Mouse (Mus musculus): ENCODE measurements around the gene Marc2.

Marc2 gene

DNA sequence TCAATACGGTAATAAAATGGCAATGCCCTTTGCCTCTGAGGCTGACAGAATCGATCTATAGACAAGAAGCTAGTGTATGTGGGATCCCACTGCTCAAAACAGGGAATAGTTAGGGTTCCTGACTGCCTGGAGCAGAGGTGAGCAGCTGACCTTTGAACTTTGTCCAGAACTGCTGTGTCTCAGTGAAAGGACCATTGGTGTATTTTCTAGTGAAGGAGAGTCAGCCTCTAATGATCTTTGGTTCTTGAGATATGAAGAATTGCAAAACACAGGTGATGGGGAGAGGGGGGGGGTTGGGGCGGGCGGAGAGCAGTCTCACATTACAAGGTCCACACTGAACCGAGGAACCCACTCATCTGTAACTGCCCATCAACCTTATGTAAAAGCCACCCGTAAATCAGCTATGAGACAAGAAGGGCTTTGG is 36.7 kb downstream of the Marc2 start:
- CTCF ChIA-PET: no interaction called here

DNA sequence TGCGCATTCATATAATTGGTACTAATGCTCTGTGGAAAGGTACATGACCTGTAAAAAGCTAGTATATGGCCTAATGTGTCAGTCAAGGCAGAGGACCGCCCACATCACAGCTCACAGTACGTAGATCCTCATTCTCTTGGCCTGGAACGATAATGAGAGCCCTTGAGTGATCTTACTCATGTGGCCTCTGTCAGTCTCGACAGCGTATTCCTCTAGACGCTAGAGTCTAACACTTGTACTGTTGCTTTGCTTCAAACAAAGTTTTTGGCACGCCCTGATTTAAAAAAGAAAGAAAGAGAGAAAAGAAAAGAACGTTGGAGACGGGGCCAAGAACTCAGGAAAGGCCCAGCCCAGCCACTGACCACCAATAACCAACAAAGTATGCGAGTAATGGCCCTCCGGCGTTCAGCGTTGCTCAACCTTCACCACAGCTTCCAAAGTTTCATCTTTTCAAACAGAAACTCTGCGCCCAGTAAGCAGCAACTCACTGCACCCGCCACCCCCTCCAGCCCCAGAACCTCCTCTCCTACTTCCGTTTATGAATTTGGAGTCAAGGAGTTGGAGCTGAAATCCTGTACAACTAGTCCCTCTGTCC is 37.7 kb downstream of the Marc2 start:
- CTCF ChIA-PET: no interaction called here

- CTCF ChIA-PET: no interaction called here
These were observed 38.4 kb downstream of the Marc2 start for GRCm38 (mm10) chr1:184807627-184808417.

GRCm38 (mm10) chr1:184807123-184807522 is 39.1 kb downstream of the Marc2 start:
- CTCF ChIA-PET: no interaction called here

GRCm38 (mm10) chr1:184805749-184806148 is 40.5 kb downstream of the Marc2 start:
- CTCF ChIA-PET: no interaction called here

DNA sequence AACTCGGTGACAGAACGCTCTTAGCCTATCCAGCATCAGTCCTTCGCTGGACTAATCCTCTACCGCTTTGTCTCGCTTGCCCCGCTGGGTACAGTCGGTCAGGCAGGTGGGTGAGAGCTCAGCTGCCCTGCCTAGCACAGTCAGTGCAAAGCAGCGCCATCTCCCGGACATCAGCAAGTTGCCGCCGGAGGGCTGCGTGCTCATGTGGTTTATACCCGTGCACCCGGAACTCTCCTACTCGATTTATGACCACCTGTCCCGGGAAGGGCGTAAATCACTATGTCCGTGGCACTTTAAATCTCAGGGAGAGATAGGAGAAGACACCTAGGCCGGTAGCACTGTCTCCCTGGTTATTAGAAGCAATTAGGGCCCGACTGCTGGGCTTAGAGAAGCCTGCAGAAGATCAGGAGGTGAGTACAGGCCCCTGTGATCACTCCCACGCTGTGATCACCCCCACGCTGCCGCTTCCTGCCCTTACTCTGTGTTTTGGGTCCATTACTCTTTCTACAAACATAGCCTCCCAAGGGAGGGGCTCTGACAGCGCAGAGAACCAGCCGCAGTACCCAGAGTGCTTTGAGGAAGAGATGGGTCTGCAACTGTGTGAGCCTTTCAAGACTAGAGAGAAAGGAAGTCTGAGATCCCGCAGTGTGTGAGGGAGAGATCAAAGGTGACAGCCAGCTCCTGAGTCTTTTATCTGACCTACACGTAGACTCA is 52.9 kb downstream of the Marc2 start:
- CTCF ChIA-PET: interaction anchor here (0.6 to 0.7 kb wide), 2 partner anchors 1114 to 1809 kb away, joined by 3 read pairs; no protein-coding TSS in a partner anchor

- CTCF ChIA-PET: interaction anchor here (1.2 kb wide), 1 partner anchor 25 kb away, joined by 3 read pairs; no protein-coding TSS in a partner anchor
These were observed 55.1 kb downstream of the Marc2 start for GRCm38 (mm10) chr1:184791109-184791508.

DNA sequence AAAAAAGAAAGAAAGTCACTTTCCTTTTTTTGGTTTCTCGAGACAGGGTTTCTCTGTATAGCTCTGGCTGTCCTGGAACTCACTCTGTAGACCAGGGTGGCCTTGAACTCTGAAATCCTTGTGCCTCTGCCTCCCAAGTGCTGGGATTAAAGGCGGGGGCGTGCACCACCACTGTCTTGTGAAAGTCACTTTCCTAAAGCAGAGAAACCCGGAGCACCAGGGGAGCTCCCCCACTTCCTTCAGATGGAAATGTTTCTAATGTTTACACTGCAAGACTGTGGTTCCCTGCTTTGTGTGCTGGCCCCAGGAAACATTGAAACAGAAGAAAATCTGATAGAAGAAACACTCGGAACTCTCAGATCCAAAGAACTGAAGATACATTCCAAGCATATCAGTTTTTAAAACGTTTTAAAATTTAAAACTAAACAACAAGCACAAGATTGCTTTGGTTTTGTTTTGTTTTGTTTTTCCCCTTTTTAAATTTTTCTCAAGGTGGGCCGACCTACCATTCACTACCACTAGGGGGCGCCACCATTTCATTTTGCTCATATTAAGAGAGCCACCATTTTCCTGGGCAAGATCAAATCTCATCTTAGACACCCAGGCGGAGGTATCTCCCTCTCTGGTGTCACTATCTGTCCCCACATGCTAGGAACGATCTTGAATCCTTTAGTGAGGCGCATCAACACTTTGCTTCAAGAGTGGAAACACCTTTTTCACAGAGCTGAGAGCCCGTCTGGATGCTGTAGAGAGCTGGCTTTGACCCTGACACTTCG is 59.7 kb downstream of the Marc2 start:
- CTCF ChIA-PET: no interaction called here

DNA sequence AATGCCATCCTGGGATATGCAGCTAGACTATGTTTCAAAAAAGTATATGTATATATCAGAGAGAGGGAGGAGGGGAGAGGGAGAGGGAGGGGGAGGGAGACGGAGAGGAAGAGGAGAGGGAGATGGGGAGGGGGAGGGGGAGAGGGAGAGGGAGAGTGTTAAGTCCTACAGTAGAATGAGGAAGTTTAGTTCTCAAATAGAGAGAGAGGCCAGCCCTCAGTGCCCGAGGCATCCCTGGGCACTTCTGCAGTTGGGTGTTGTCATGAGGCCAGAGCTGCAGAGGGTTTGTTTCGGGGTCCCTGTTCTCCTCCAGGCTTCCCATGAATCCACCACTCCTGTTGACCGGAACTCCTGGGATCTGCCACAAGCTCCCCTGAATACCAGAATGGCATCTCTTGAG is 62.6 kb downstream of the Marc2 start:
- CTCF ChIA-PET: interaction anchor here (0.6 kb wide), 2 partner anchors 12 to 33 kb away, joined by 3 read pairs; no protein-coding TSS in a partner anchor

DNA sequence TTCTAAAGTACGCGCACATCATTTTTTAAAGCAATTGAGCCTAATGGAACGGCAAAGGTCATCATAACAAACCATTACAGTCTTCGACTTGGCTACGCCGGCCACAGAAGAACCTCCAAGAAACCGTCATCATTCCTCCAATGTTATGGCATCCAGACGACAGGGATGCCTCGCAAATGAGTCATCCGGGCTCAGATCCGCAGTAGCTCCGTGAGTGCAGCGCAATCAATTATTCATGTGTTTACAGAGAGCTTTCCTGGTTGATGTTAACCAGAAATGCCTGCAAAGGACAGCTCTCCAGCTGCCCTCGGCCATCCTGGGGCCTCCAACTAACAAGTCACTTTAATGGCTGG is 64.1 kb downstream of the Marc2 start:
- CTCF ChIA-PET: no interaction called here

DNA sequence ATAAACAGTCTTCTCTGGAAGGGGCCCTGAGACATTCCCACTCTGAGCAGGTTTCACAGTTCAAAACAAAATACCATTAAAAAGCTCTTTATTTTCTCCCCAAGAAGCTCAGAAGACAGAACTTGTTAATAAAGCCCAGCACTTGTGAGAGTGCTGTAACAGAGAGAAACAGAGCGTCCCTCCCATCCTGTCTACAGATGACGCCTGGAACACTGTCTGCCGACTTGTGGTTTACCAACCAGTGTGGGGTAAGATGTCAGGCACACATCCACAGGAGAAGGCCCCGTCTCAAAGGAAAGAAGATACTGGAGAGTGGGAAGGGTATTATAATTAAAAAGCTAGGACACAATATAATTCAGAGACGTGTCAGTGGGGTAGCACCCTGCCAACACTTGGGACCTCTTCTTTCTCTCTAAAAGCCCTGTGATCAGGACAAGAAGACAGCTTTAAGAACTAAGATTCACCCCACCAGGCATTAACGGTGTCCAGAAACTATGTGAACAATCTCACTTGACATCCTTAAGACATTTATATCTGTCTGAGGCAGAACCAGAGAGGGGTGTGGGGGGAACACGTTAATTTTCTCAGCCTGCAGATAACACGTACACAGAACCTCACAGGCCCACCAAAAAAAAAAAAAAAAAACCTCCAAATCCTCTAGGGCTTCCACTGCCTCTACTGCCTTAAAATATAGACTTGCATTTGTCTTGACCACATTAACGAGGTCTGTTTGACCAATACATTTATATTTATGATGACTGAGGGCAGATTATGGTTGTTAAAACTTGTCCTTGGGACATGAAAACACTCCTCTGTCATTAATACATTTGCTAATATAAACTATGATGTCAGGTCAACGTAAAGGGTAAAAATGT is 64.7 kb downstream of the Marc2 start:
- CTCF ChIA-PET: no interaction called here

- CTCF ChIA-PET: no interaction called here
These were observed 68.1 kb downstream of the Marc2 start for GRCm38 (mm10) chr1:184778157-184778556.

DNA sequence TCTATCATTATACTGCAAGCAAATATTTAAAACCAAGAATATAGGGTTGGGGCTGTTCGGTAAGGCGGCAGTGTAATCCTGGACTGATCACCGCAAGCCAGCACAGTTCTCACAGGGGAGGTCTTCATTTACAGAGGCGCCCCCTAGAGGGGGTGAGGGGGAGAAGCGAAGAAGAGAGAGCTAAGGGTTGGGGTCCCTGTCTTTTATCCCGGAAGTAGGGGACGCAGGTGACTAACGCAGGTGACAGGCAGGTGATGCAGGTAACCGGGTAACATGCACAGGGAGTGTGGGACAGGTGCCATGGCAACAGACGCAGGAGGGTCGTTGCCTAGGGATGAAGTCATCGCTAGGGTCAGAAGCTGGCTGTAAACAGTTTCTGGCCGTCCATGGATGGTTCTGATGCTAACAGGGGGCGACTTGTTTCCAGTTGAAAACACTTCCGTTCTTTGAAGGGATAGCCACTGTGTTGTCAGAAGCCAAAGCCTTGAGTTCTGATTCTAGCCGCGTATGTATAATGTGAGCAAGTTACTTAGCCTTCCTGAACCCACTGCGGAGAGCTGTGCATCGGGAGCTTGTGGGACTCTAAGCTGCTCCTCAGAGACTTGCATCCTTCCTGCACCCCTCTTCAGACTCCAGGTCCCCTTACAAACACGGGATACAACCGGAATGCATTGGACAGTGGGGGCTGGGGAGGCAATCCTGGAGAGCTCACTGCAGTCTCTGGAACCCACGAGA is 69.0 kb downstream of the Marc2 start:
- CTCF ChIA-PET: no interaction called here

DNA sequence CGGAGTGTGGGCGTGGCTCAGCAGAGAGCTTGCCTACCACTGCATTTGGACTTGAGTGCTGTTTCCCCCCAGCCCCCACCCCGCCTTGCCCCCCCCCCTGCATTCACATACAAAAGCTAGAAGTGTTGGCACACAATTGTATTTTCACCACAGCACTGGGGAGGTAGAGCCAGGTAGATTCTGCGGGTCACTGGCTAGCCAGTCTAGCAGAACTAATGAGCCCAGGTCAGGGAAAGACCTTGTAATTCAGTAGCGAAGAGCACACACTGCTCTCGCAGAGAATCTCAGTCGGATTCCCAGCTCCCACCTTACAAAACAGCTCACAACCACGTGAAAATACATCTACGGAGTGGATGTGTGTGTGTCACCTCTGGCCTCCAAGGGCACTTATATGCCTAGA is 71.0 kb downstream of the Marc2 start:
- CTCF ChIA-PET: no interaction called here

GRCm38 (mm10) chr1:184771891-184772249 is 74.4 kb downstream of the Marc2 start:
- CTCF ChIA-PET: interaction anchor here (0.7 to 0.9 kb wide), 3 partner anchors 12 to 1253 kb away, joined by 3 to 22 read pairs (median 11); no protein-coding TSS in a partner anchor

- CTCF ChIA-PET: interaction anchor here (0.8 to 0.9 kb wide), 2 partner anchors 13 to 40 kb away, joined by 3 to 11 read pairs; no protein-coding TSS in a partner anchor
These were observed 74.9 kb downstream of the Marc2 start for GRCm38 (mm10) chr1:184771202-184771890.

GRCm38 (mm10) chr1:184763866-184764265 is 82.4 kb downstream of the Marc2 start:
- CTCF ChIA-PET: no interaction called here

All from spleen, embryonic (tissue).